Mouse (Mus musculus) kidney, adult 2 months (tissue): Measurements from ENCODE around the gene Sephs1.

ENCODE experiments used
- CTCF ChIP-seq: fragments of 200-500 bp; conservative IDR thresholded peaks from 2 replicates; pipeline ENCODE4 v1.5.1; 2011; ENCODE audit warnings: low read depth, mild to moderate bottlenecking, control low read depth, low read length, moderate library complexity, mixed read lengths; ENCODE audit not compliant: insufficient read depth, insufficient read length
- POLR2A ChIP-seq: fragments of 200-500 bp; IDR thresholded peaks from one replicate; pipeline ENCODE4 v1.6.1; 2011; ENCODE audit warnings: low read depth, low read length, control low read depth

DNA sequence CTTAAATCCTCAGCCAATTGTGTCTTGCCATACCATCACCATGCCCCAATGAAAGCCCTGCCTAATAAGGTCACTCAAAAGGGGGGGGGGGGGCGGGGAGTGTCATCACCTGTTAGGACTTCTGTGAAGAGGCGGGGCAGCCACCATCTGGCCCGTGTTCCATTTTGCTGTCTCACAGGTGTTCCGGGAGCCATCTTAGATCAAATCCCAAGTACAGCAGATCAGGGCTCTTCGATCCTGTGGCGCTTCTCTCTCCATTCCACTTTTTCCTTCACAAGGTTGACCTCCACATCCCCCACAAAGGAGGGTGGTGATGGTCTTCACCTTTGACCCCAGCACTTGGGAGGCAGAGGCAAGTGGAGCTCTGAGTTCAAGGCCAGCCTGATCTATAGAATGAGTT, 34.7 kb downstream of the Sephs1 start:
- TF ChIP-seq POLR2A (no peak), CTCF (no peak)
